Mouse (Mus musculus): Measurements from ENCODE around the gene Nkapd1.

Gene Nkapd1

DNA sequence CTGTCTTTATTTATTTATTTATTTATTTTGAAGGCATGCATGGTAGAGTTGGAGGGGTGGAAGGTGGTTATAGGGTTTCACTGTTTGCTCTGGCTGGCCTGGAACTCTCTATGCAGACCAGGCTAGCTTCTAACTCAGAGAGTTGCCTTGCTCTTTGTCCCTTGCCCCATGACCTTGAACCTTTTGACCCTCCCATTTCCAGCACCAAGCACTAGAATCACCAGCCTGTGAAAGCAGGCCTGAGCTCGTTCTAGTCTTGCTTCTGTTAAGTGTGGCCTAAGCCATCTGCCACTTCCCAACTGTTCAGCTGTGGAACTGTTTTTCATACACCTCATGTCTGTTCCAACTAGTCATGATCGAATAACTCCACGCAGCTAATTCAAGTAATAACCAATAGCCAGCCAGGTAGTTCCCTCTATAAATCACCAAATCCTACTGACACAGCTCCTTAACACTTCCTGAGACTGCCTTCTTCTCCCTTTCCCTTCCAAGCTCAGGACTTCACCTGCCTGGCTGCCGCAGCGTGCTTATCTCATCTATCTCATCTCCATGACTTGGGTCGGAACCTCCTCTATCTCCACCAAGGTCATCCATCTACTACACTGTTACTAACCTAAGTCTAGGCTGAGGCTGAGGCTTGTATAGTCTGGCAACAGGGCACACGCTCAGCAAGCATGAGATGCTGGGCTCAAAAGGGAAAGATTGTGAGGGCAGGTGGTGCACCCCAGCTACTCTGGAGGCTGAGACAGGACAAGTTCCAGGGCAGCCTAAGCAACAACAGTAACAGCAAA, 15.0 kb downstream of the Nkapd1 start:
- DNase-seq (ENCODE audit: extremely low spot score, low read depth, low spot score) = no peak

DNA sequence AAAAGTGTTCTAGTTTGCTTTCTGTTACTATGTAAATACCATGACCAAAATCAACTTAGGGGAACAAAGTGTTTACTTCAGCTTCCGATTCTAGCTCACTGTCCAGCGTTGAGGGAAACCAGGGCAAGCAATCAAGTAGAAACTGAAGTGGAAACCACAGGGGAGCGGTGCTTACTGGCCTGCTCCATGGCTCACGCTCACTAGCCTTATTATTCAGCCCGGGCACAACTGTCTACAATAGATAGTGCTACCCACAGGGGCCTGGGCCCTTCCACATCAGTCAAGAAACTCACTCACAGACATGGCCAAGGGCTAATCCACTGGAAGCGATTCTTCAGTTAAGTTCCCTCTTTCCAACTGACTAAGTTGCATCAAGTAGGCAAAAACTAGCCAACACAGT, 15.7 kb downstream of the Nkapd1 start:
- no peak for DNase-seq (ENCODE audit: extremely low spot score, low read depth, low spot score)

DNA sequence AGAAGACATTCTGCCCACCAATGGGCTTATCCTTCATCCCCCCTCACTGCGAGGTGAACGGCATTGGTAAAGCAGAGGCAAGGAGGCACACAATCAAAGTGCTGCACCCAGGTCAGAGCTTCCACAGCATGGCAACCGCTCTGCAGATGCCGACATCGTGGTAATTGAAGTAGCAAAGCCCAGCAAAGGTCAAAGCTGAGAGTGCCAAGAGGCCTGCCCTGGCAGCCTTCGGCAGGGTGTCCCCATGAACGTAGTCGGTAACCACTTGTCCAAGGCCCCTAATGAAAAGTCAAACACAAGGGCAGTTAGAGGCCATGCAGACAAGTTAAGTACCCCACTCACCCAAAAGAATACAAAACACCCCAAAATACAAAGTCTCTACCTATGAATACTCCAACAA, 20.3 kb downstream of the Nkapd1 start:
- DNase-seq (ENCODE audit: extremely low spot score, low read depth, low spot score) = no peak

DNA sequence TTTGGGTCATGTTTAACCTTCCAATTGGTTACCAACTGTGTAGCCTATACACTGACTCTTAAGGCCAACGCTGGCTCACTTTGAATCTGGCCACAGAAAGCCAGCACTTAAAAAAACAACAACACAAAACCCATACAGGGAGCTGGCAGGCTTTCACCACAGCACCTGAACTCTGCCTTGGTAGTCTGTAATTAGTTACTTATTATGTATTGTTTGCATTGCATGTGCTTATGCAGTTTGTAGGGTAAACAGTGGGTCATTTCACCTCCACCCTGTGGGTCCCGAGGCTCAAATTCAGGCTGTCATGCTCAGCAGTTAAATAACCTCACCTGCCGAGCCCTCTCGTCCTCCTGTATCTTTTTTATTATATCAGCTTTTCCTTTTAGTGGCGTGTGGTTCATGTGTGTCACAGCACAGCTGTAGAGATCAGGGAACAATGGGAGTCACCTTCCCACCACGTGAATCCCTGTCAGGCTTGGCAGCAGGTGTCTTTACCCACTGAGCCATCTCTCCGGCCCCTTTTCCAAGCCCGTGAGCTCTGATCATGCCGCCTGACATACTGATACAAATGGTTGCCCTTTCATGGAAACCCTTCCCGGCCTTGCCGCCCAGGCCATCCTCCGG, 22.4 kb downstream of the Nkapd1 start:
- DNase-seq (ENCODE audit: extremely low spot score, low read depth, low spot score) = no peak

DNA sequence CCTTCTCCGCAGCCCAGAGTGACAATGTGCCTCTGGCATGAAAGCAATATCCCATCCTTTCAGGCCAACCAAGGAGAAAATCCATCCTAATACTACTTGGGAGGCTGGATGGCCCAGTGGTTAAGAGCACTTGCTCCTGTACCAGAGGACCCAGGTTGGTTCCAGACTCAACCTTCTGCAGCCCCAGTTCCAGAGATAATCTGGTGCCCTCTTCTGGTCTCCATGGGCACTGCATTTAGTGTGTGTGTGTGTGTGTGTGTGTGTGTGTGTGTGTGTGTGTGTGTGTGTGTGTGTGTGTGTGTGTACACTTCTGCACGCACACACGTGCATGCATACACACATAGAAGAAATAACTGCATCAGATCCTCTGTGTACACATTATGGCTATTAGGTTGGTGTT, 23.7 kb downstream of the Nkapd1 start:
- DNase-seq (ENCODE audit: extremely low spot score, low read depth, low spot score) = no peak

DNA sequence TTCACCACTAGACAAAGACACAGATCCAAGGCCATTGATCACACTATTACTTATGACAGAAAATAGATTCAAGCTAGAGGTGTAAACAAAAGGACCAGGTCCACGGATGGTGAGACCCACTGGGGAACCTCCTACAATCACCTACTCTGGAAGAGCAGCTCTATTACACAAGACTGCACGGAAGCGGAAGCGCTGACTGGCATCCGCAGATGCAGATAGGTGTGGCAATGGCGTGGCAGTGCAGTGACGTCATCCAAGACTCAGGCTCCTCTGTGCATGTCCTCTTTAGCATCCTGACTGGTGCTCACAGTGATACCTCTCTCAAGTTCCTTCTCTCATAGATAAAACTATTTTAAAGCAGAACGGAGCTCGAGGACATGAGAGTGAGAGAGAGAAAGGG, 24.3 kb downstream of the Nkapd1 start:
- no peak for DNase-seq (ENCODE audit: extremely low spot score, low read depth, low spot score)

DNA sequence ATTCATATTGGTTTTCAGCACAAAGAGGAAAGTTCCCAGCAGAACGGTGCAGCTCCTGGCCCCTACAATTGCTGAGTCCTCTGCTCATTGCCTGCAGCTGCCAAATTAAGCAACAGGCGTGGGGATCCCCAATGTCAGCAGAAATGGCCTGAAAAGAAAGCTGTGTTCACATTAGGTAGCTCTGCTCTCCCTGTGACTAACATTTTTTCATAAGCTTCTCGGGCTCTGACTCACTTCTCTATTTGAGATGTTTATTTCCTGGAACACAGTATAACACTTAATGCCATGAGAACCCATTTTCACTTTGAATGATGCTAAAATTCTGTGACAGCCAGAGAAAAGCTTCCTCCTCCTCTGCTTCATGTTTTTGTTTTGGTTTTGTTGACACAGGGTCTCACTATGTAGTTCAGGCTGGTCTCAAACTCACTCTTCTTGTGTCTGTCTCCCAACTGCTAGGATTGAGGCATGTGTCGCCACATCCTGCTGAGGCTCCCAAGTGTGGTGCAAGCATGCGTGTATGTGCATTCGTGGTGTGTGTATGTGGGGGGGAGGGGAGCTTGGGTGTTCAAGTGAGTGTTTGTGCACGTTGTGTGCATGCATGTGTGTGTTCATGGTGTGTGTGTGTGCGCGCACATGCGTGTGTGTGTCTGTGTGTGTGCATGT, 26.3 kb downstream of the Nkapd1 start:
- DNase-seq (ENCODE audit: extremely low spot score, low read depth, low spot score) = no peak

DNA sequence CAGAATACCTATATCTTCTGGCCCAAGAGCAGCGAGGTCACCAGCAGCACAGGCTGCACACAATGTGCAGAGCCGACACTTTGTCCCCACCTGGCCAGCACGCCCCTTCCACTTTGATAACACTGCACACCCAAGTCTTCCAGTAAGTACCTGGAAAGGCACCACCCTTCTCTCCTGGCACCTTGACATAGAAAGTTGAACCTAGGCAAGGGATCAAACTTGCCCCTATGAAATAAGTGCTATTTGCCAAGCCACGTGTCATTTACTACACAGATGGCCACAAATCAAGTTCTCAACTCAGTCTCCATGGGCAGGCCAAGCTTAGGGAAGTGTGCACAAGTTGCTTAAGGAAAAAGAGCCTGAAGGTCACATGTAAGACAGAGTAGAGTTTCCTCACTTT, 30.3 kb downstream of the Nkapd1 start:
- no peak for DNase-seq (ENCODE audit: extremely low spot score, low read depth, low spot score)

DNA sequence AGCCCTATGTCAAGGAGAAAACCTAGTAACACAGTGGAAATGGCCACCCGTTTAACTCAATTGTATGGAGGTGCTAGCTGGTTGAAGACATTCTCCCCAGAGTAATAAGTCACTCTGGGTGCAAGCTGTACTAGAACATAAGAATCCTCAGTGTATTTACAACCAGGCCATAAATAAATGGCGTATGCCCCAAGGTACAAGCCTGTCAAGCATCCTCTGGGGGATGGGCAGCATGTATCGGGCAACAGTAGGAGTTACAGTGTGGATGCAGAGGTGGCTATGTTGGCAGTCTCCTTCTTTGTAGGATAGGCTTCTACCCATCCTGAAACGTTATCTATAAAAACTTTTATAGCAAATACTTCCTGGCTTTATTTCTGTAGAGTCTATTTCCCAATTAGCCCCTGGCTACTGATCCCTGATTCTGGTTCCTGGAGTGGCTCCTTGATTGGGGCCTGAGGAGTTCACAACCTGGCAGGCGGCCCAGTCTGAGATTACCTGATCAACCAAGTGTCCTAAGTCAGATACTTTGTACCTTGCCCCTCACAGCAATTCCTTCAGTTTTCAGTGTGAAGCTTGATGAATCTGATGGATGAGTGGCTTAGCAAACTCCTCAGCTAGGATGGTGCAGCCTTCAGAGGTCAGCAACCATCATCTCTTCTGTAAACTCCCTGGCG, 32.0 kb downstream of the Nkapd1 start:
- no peak for DNase-seq (ENCODE audit: extremely low spot score, low read depth, low spot score)

DNA sequence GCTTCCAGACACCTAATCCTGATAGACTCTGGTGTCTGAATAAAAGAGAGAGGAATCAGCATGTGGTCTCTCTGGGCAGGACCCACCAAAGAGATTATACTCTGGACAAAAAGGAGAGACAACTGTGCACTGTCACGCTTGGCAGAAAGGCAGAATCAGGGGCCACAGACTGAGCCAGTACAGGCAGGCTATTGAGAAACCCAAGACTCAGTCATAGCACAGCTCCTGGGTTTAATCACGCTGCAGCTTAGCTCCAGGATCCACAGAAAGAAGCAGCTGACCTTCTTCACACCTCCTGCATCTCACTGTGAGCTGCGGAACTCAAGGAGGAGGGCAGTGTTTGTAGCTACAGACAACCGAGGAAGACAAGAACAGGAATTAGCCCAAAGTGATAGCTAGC, 36.9 kb downstream of the Nkapd1 start:
- DNase-seq (ENCODE audit: extremely low spot score, low read depth, low spot score) = no peak

DNA sequence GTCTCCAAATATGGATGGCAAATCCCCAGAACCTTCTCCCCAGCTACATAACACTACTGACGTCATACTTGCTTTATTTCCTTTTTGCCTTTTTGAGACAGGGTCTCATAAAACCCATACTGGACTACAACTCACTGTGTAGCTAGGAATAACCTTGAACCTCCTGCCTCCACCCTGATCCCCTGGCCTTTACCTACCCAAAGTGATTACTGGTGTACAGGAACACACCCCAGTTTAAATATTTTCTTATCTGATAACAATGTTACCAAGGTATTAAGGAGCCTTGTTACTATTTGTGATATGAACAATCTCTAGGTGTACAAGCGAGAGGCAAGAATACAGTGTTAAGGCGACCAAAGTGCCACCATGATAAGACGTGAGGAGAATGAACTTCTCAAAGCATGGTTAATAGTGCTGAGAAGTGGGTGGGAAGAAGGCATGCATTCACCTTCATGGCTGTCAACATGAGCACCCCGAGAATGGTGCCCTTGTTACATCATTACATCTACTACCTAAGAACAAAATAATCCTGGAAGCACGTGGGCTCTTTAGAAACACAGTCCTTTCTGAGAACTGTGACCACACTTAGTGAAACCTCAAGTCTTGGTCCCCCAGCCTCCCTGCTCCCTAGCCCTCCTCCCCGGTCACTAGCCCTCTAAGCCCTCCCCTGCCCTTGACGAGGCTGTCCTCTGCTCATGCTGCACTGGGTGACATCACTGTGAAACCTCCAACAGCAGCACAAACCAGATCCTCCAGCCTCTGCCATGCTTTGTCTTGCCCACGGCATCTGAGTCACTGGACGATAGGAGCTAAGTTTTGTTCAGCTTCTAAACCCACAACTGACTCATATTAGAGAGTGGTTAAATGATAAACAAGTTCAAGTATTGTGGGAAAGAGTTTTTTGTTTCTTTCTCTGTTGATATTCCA, 47.4 kb downstream of the Nkapd1 start:
- DNase-seq (ENCODE audit: extremely low spot score, low read depth, low spot score) = no peak

DNA sequence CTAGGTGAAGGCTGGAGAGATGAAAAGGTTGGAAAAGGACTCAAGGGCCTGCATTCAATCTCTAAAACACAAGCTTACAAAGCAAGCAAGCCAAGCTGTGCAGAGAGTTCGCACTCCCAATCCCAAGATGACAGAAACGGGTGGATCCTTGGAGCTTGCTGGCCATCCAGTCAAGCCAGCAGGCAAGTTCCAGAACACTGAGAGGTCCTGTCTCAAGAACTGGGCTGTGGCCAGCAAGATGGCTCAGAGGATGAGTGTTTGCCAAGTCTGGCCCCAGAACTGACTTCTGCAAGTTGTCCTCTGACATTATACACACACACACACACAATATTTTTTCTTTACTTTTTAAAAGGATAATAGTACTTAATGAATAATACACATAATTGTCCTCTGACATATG, 49.4 kb downstream of the Nkapd1 start:
- no peak for DNase-seq (ENCODE audit: extremely low spot score, low read depth, low spot score)

DNA sequence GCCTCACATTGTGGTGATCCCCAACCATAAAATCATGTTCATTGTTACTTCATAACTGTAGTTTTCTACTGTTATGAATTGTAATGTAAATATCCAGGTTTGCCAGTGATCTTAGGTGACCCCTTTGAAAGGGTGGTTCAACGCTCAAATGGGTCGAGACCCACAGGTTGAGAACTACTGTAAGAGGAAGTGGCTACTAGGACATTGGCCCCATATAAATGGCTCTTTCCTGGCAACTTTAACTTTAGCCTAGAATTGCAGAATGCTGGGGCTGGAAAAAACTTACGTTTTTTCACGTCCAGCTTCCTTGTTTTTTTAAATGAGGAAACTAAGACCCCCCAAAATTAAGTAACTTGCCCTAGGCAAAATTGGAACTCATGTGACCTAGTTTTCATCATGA, 49.9 kb downstream of the Nkapd1 start:
- DNase-seq (ENCODE audit: extremely low spot score, low read depth, low spot score) = no peak

DNA sequence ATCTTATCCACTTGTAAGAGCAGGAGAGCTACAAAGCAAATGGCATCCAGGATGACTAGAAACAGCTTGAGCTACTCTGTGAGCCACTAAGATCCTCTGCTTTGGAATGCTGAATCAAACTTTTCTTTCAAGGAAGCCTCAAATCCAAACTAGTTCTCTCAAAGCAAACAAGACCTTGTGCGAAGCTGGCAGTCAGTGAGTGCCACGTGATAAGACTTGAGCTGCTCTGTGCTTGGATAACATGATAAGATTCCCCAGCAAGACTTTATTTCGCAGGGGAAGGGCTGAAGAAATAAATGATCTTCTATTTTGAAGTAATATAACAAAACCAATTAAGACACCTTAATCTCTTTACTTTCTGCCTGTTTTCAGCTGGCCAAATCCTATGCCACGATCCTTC, 51.3 kb downstream of the Nkapd1 start:
- no peak for DNase-seq (ENCODE audit: extremely low spot score, low read depth, low spot score)

DNA sequence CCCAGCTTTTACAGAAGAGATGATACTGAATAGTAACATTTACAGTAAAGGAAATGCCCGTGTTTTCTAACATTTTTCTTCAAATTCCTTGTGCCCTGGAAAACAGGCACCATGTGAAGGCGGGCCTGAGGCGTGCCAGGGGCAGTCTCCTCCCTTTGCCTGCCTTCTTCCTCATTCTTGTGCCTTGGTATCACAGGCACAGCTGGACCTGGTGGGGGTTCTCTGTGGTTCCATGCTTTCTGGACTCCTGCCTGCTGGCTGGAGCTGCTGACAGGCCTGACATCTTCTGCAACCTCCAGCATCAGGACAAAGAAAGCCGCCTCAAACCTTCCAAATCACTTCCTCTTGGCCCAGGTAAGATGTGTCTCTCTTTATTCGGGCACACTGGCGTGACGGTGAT, 52.1 kb downstream of the Nkapd1 start:
- no peak for DNase-seq (ENCODE audit: extremely low spot score, low read depth, low spot score)

DNA sequence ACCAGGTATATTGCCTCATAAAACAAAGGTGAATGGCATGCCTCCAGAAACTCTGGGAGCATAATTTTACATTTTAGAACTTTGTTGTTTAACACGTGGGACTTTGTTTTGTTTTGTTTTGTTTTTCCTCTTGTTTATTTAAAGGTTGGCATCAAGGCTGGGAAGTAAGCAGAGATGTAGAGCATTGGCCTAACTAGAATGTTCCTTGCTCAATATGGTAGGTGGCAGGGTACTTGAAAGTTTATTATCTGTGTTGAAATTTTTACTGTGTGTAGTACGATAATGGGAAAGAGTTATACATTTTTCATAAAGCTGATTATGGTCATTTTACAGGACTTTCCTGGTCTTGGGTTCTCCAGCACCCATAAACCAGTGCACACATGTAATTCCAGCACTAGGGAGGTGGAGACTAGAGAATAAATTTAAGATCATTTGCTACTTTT, 55.3 kb downstream of the Nkapd1 start:
- DNase-seq (ENCODE audit: extremely low spot score, low read depth, low spot score) = no peak

DNA sequence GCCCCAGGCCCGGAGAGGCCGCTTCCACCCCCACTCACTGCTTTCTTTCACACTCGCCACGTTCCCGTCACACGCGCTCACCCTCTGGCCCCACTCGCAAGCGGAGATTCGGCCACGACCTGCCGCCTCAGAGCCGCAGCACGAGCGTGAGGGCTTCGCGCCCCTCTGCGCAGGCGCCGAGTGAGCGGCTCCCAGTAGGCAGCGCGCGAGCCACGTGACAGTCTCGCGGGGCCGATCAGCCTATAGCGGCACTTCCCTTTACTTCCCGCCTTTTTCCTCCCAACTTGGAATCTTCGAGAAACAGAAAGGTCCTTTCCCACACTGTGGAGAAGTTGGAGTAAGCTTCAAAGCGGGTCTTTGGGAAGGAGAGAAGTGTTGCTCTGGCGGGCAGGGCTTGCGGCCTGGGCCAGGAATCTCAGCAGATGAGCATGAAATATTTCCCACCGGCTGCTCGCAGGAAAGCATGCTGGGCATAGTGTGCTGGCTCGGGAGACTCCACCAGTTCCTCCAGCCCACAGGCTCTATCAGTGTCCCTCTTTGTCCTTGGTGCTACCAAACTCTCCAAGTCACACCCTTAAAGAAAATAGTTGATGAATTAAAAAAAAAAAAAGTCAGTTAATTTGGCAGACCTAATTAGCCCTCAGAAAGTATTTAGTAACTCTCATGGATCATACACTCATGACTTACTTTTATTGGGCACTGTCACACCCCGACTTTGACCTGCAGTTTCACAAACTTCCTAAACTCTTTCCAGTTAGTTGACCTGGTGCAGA, 55.9 kb downstream of the Nkapd1 start, which contains the start of gene Tex12:
Gene Tex12 (minus strand): TSS at position 181 of the 773 bp plus-strand sequence.
- DNase-seq (ENCODE audit: extremely low spot score, low read depth, low spot score) = no peak
